Mouse (Mus musculus) megakaryocyte, adult 5-6 weeks (primary cell): Measurements from ENCODE around the gene Gse1. TPM values are rescaled to one million over a fixed set of nuclear protein-coding genes. Genes with fewer than 3 reads are reported as not detected.

Experiments
- ATAC-seq: 2 replicates; pipeline ENCODE4 v1.8.0; 2016; ENCODE audit warnings: mild to moderate bottlenecking, inconsistent platforms; ENCODE audit not compliant: poor library complexity, severe bottlenecking
- total RNA-seq, 2 experiments: library from RNA; stranded (forward) in 1 of 2; stranded (reverse) in 1 of 2; fragments of 153-499, 151-499 nt in 1 of 2; fragments of 221-1000, 200-1000 nt in 1 of 2; gene quantifications; 2 replicates each; pipeline versions ENCODE4 v1.2.3 to v1.2.4; 2015 to 2017

Gene Gse1
- total RNA-seq, 2 experiments from 2014 or later, result 6.1 to 18.3 TPM

DNA sequence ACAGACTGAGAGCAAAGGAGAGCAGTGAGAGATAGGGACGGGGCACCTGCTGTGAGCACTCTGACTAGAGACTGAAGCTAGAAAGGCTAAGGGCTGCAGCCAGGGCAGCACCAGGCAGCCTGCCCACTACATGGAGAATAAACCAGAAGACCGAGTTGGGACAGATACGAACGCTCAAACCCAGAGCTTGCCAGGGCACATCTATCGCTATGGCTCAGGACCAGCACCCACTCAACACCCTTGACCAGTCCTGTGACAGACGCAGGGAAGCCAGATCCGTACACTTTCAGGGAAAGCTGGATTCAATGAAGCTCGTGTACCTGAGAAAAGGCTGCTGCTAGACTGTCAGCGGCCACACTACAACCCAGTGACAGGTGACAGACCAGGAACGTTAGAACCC is 357.3 kb downstream of the Gse1 start:
- no peak for ATAC-seq

DNA sequence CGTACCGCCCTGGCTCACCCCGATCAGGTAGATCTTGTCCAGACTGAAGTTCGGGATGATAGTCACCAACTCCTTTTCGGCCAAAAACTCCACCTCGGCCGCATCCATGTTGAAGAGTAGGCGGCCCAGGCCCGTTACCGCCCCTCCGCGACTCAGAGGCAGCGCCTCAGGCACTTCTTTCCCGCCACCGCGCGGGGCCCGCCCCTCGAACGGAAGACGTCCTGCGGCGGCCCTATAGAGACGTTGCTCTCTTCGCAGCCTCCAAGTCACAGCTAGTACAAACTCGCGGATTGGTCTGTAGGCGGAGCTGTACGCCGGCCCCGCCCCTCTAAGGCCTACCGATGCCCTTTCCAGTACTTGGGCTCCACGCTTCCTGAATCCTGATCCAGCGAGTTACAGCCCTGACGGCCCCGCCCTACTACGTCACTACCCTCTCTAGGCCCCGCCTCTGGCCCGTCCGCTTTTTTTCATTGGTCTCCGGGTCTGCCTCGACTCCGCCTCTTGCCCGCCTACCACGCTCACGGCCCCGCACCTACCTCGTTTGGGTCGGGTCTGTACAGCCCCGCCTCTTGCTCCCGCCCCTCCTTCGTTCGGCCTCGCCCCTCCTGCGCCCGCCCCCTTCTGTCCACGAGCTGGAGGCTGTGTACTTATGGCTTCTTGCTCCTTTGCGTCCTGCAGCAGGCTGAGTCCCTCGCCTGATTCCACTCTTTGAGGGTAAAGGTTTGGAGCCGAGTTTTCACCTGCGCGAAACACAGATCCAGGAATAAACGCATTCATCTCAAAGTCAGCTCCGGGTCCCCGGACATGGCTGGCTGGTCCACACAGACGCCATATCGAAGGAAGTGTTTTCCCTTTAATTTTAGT is 360.9 kb downstream of the Gse1 start, which contains the start of gene Gins2:
TSS of gene Gins2 (minus strand) at position 397 of the 864 bp plus-strand sequence.
- ATAC-seq, result peak; percentile 96

GRCm38 (mm10) chr8:120589921-120590320 is 361.7 kb downstream of the Gse1 start:
- ATAC-seq, result no peak

GRCm38 (mm10) chr8:120591587-120592292 is 363.5 kb downstream of the Gse1 start:
- ATAC-seq, result no peak

- 0 out of 2 replicates have a peak, but pooled peaks have one; percentile 31 for ATAC-seq
These were observed 366.3 kb downstream of the Gse1 start for GRCm38 (mm10) chr8:120594571-120594970.

DNA sequence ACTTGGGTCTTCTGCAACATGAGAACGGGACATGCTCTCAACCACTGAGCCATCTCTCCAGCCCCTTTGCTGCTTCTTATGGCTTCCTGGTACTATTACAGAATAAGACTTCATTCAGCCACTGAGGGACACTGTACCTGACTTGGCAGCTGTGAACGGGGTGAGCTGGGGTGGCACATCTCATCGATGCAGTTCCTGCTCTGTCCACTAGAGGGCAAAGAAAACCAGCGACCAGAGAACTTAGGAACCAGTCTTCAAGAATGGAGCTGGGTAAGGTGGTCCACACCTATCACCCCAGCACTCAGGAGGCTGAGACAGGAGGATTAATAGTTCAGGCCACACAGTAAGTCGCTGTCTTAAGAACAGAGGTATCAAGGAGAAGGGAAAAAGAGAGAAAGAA is 367.7 kb downstream of the Gse1 start:
- peak; percentile 79 for ATAC-seq

DNA sequence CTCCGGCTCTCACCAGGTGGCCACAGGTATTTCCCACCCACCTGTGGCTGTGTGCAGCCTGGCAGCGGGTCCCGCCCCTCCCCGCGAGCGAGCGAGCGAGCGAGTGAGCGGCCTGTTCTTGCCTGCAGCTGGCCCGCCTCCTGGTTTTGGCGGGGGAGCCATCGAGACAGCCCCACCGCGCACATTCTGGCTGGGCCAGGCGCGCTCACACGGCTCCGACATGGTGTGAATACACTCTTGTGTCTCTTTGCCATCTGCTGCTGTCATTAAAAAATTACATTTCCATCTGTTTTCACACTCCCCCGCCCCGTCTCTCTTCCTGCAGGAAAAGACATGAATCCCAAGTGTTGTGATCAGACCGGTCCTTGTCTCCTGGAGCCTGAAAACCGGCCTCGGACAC is 370.3 kb downstream of the Gse1 start:
- ATAC-seq, result no peak

- ATAC-seq, result peak; percentile 80
These were observed 371.2 kb downstream of the Gse1 start for GRCm38 (mm10) chr8:120599504-120599903.

DNA sequence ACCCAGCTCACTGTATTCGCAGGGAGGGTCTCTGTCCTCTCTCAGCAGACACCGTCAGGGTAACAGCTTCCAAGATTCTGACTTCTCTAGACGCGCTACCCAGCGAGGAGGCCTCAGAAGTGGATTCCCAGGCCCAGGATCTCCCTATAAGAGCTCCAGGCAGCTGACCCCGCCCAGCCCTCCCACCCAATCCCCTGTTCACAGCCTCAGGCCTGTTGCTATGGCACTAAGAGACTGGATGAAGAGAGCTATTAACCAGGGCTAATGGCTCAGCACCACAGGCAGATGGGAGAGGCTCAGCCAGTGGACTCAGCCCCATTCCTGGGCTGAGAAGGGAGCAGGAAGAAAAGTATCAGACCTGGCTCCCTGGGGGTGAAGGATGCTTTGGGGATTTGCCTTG is 374.4 kb downstream of the Gse1 start:
- ATAC-seq, result no peak

- 0 out of 2 replicates have a peak, but pooled peaks have one; percentile 6 for ATAC-seq
These were observed 379.2 kb downstream of the Gse1 start for GRCm38 (mm10) chr8:120607460-120607859.

DNA sequence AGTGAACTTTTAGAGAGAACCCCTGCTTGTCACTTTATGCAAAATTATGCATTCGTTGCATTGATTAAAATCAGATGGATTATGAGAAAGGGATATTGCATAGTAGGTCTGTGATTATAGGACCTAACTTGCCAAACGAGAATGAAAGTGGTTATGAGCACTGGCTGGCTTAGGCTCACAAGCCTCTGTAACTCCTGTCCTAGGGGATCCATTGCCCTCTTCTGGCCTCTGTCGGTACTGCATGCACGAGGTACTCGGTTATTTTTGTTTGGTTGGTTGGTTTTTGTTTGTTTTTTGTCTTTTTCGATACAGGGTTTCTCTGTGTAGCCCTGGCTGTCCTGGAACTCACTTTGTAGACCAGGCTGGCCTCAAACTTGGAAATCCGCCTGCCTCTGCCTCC is 379.6 kb downstream of the Gse1 start:
- peak; percentile 96 for ATAC-seq

DNA sequence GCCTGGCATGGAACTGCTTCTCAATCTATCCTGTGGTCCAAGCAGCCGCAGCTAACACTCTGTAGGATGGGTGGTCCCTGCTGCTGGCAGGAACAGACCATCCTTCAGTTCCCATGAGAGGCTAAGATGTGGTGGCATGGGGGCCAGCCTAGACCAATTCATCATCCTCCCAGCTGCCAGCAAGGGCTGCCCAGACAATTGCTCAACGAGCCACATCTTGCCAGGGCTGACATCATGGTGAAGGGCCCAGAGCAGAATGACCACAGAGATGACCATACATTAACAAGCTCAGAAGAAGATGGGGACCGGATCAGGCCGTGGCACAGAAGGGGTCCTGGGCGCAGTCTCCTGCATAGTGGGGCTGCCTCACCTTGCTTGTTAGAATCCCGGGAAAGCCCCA is 382.6 kb downstream of the Gse1 start:
- ATAC-seq, result no peak

DNA sequence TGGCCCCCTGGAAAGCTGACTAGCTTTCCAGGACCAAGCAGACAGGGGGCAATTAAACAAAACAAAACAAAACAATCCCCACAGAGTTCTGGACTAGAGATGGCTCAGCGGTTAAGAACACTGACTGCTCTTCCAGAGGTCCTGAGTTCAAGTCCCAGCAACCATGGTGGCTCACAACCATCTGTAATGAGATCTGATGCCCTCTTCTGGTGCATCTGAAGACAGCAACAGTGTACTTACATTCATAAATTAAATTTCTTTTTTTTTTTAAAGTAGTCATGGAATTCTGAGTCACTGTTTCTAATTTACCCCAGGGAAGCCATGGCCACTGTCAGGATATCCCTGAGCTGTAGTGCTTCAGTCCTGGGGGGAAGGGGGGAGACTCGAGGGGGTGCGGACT is 386.2 kb downstream of the Gse1 start:
- ATAC-seq, result no peak

DNA sequence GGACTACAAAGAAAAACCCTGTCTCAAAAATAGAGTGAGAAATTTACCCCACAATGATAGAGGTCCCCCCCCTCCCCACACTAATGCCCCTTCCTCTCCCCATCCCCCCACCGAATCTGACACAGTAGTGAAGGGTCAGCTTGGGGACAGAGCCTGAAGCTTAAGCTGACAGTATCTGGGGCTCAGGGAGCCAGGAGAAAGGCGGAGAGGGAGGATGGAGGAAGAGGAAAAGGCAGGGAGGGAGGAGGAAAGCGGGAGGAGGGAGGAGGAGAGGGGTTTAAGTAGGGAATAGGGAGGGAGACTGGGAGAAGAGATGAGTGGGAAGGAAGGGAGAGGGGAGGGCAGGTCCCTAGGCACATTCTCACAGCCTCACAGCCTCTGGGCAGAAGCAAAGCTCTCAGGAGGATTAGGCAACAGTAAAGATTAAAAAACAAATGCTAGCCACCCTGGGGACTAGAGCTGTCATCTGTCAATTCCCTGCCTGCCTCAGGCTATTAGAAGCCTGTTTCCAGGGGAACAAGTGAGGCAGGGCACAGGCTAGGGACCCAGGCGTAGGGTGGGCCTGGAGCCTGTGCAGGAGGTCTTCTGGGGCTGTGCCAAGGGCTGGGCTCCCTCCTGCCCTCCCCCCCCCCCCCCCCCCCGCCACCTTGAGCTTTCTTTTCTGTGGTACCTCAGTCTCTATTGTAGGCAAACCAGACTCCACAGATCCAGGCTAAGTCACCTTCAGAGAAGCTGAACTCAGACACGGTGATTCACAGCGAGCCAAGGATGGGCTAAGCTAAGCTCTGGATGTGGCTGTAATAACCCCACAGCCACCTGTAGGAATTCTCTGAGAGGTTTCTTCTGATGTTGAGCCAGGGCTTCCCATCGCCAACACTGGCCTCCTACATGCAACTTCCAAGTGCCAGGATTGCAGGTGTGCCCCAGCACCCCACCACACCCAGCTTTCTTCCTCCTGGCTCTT is 388.7 kb downstream of the Gse1 start:
- ATAC-seq, result no peak

- peak; percentile 87 for ATAC-seq
These were observed 389.9 kb downstream of the Gse1 start for GRCm38 (mm10) chr8:120618110-120618509.

- peak; percentile 53 for ATAC-seq
These were observed 391.3 kb downstream of the Gse1 start for GRCm38 (mm10) chr8:120619235-120620180.

- ATAC-seq, result no peak
These were observed 392.2 kb downstream of the Gse1 start for GRCm38 (mm10) chr8:120620441-120620840.

GRCm38 (mm10) chr8:120622161-120622560 is 393.9 kb downstream of the Gse1 start:
- no peak for ATAC-seq

DNA sequence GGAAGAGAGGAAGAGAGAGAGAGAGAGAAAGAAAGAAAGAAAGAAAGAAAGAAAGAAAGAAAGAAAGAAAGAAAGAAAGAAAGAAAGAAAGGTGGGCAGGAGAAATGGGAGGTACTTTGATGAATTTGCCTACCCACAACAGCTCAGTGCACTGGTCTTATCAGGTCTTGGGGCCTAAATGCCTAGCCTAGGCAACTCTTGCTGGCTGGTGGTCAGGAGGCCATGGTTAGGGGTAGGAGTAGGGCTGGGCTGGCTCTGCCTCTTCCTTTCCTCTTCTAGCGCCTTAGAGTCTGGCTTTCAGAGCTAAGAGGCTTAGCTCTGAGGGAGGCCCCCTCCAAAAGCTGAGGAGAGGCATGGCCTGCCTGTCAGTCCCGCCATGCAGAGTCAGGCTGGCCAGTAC is 395.4 kb downstream of the Gse1 start:
- no peak for ATAC-seq

GRCm38 (mm10) chr8:120626461-120626860 is 398.2 kb downstream of the Gse1 start:
- ATAC-seq, result no peak
